Mouse (Mus musculus): ENCODE data around the gene Insm1.

Insm1 gene

DNA sequence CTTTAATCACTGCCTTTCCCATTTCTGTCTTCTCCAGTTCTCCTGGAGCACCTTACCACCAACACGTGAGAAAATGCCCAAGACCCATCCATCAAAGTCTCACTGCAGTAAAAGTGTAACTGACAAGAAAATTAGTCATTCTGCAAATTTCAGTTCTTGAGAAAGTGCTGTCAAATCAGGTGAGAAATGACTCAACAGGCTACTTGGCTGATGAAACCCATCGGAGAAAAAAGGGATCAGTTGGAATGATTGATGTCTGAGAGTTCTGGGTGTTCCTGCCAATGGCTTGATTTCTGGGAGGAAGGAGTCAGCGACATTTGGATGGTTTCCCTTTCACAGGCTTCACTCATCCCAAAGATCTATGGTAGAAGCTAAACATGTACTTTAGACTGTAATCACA lies 44.8 kb downstream of the Insm1 start:
- DNase-seq = no peak

Measured in right cerebral cortex, postnatal 4 days (tissue).